Mouse (Mus musculus) ES-Bruce4 (cell line): Measurements from ENCODE around the gene Aebp2. TPM values are rescaled to one million over a fixed set of nuclear protein-coding genes. Genes with fewer than 3 reads are reported as not detected.

Experiments
- H3K27ac ChIP-seq: 2 replicates; pipeline ENCODE4 v1.5.1; 2012; ENCODE audit warnings: low read length, inconsistent platforms; ENCODE audit not compliant: insufficient read depth
- H3K27me3 ChIP-seq: 2 replicates; pipeline ENCODE4 v1.6.1; 2012; ENCODE audit warnings: mild to moderate bottlenecking, low read length, inconsistent platforms; ENCODE audit not compliant: control insufficient read depth, poor library complexity, insufficient read depth, severe bottlenecking
- H3K36me3 ChIP-seq: 2 replicates; pipeline ENCODE4 v1.6.1; 2012; ENCODE audit warnings: inconsistent platforms, mild to moderate bottlenecking, low read length, moderate library complexity; ENCODE audit not compliant: control insufficient read depth, poor library complexity, insufficient read depth, severe bottlenecking
- H3K4me1 ChIP-seq: one replicate; pipeline ENCODE4 v1.8.1; 2011; ENCODE audit warnings: low read length; ENCODE audit not compliant: control insufficient read depth, insufficient read depth
- H3K4me3 ChIP-seq: 2 replicates; pipeline ENCODE4 v1.5.1; 2011; ENCODE audit warnings: low read depth, mild to moderate bottlenecking, low read length
- H3K9ac ChIP-seq: 2 replicates; pipeline ENCODE4 v1.6.1; 2012; ENCODE audit warnings: low read depth, mild to moderate bottlenecking, inconsistent platforms; ENCODE audit not compliant: poor library complexity, severe bottlenecking
- H3K9me3 ChIP-seq: replicated peaks from 2 replicates; pipeline ENCODE4 v1.6.1; 2012; ENCODE audit warnings: mild to moderate bottlenecking, low read length, inconsistent platforms; ENCODE audit not compliant: control insufficient read depth, poor library complexity, insufficient read depth, severe bottlenecking
- CTCF ChIP-seq: IDR thresholded peaks from one replicate; pipeline ENCODE4 v1.8.1; 2011; ENCODE audit warnings: low read depth, low read length
- EP300 ChIP-seq: IDR thresholded peaks from 2 replicates; pipeline ENCODE4 v1.6.1; 2011; ENCODE audit warnings: low read depth, low read length; ENCODE audit not compliant: insufficient read depth
- POLR2A ChIP-seq: IDR thresholded peaks from one replicate; pipeline ENCODE4 v1.8.1; 2011; ENCODE audit warnings: low read length; ENCODE audit not compliant: insufficient read depth
- polyA plus RNA-seq: library from polyadenylated mRNA; stranded (reverse); fragments of >200 nt; gene quantifications from 2 replicates; pipeline ENCODE4 v1.2.4, GENCODE M21; 2011; ENCODE audit warnings: low read depth; ENCODE audit not compliant: missing spikeins, insufficient read depth, insufficient read length

Aebp2 gene
- polyA plus RNA-seq, 1 experiment, result 93.7 TPM

DNA sequence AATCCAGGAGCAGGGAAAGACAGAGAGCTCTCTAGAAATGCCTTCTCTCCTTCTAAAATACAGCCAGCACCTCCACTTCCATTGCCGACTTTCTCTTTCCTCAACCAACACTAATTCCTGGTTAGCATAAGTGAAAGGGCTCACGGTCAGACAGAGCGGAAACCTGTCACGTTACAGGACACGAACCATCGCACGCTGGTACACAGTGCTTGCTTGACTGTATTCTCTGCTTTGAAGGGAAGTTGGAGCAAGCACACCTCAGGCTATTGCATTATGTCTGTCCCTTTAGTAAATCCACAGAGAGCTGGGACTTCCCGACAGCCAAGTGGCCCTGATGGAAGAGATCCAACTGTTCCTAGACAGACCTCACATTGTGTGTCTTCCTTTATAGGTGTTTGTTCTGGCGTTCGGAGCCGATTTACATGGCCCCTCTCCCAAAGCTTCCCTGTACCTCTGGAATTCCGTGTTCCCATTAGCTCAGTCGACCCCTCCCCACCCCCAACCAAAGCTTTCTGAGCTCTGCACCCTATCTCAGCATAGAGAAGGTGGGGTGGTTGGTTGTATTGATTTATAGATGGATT is 10.5 kb upstream of the Aebp2 start:
- Histone ChIP-seq H3K27ac (no peak overlapping the region), H3K27me3 (no peaks in the 10 kb centered on the region), H3K4me1 (peaks cover 3% of the 10 kb centered on the region), H3K4me3 (no peak overlapping the region), H3K9me3 (no peaks in the 10 kb centered on the region), H3K9ac (no peak overlapping the region), H3K36me3 (no peaks in the 10 kb centered on the region)
- TF ChIP-seq EP300, result no peak
- TF ChIP-seq CTCF, result no peak
- no peak for TF ChIP-seq POLR2A

- no peaks in the 10 kb centered on the region for H3K36me3 ChIP-seq
- TF ChIP-seq CTCF (no peak), POLR2A (no peak), EP300 (no peak)
- H3K4me3 ChIP-seq, result no peak overlapping the region
- H3K9ac ChIP-seq, result no peak overlapping the region
- H3K27me3 ChIP-seq, result no peaks in the 10 kb centered on the region
- no peaks in the 10 kb centered on the region for H3K9me3 ChIP-seq
- H3K4me1 ChIP-seq, result no peaks in the 10 kb centered on the region
- H3K27ac ChIP-seq, result no peak overlapping the region
Measured at GRCm38 (mm10) chr6:140613822-140614221, 8.6 kb upstream of the Aebp2 start.

DNA sequence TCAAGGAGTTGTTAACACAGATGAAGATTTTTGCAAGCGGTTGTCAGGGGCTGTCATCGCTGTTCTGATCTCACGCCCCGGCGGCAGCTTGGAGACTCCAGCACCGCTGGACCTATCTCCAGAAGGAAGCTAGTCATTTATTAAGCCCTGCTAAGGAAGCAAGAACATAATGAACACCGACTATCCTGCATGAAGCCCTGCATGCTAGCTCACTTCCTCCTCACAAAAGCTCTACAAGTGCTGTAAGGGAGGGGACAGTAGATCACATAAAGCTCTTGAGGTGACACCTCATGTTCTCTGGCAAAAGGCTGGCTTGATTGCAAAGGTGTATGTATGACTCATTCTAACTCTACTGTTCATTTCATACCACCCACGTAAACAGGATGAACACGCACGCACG is 7.8 kb upstream of the Aebp2 start:
- Histone ChIP-seq H3K4me1 (peaks cover 2% of the 10 kb centered on the region), H3K4me3 (no peak overlapping the region), H3K36me3 (no peaks in the 10 kb centered on the region), H3K27me3 (no peaks in the 10 kb centered on the region), H3K9me3 (no peaks in the 10 kb centered on the region), H3K27ac (no peak overlapping the region), H3K9ac (no peak overlapping the region)
- TF ChIP-seq CTCF (no peak), POLR2A (no peak), EP300 (no peak)

DNA sequence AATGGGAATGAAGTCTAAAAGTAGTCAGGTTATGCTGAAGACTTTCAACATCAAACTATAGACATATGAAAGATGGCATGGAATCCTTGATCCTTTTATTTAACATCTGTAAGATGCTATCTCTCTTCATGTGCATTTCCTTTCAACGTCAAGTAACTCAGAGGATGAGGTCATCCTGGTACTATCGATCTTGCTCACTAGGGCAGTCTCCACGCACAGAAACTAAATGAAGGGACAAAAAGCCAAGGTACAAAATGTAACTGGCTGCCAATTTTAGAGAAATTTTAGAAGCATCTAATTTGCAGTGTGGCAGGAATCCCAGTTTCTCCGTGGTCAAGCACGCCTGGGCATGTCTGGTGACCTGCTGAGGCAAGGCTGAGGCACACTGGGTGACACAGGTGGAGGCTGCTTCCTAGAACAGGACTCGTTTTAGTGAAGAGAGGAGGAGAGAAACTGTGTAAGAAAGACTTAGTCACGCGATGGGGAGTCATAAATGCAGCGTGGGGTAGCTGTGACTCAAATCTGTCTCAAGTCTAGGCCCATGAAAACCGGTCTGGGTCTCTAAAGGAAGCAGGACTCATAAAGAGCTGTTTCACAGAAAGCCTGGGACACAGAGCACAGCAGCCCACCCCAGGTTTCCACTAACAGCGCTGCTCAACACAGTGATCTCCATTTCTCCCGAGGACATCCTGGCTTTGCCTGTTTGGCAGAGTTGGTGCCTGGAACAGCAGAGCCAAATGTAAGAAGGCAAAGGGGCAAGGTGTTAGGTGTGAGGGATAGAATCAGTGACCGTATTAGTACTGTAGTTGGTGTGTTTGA is 1.7 kb upstream of the Aebp2 start:
- Histone ChIP-seq H3K4me3 (no peak overlapping the region), H3K4me1 (peaks cover 7% of the 10 kb centered on the region), H3K9ac (peak overlapping the region; percentile 58), H3K27ac (peak overlapping the region; percentile 86), H3K36me3 (peaks cover 2% of the 10 kb centered on the region; the same call in 1 of the 2 replicates), H3K27me3 (no peaks in the 10 kb centered on the region), H3K9me3 (no peaks in the 10 kb centered on the region)
- TF ChIP-seq EP300, result peak; percentile 97
- TF ChIP-seq POLR2A, result no peak

DNA sequence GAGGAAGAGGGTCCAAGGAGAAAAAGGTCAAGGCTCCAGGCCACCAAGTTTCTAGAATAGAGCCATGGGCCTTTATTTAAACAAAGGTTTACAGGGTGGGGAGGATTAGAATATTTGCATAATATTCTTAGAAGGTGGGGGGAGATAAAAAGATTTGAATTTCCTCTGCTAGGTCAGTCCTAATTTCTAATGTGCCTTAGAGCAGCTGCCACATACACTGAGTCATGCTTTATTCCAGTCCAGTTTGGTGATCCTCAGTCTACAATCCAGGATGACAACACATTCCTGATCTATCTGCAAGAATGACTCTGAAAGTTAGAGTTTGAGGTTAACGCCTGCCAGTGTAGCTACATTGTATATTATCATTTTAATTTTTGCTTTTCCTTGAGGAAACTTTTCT is 841 bp upstream of the Aebp2 start:
- Histone ChIP-seq H3K4me3 (no peak overlapping the region), H3K36me3 (peaks cover 9% of the 10 kb centered on the region), H3K9me3 (no peaks in the 10 kb centered on the region), H3K27me3 (no peaks in the 10 kb centered on the region), H3K9ac (peak overlapping the region; percentile 90), H3K4me1 (peaks cover 7% of the 10 kb centered on the region), H3K27ac (peak overlapping the region; percentile 86)
- TF ChIP-seq CTCF, result no peak
- TF ChIP-seq EP300, result no peak
- TF ChIP-seq POLR2A, result no peak
